Mouse (Mus musculus): ENCODE measurements around the gene Gm29666. TPM values are rescaled to one million over a fixed set of nuclear protein-coding genes. Genes with fewer than 3 reads are reported as not detected.

The Gm29666 gene
- polyA plus RNA-seq (2014; fragmentation: Nextera tagmentation; extraction: Ambion mirVana), result 0.27 and 0.52 TPM in 2 replicates

GRCm38 (mm10) chr15:84919938-84920337 is at the start of gene Gm29666:
TSS of gene Gm29666 (minus strand) at chr15:84920038.
- WGBS (ENCODE audit: insufficient replicate concordance), result 89% methylated on average over 3 of the region's 3 CpGs
- ATAC-seq (replicated peaks; ENCODE audit: insufficient number of reproducible peaks, low FRiP score, low TSS enrichment), result no peak

GRCm38 (mm10) chr15:84968534-84968933 is 48.7 kb upstream of the Gm29666 start:
- WGBS (ENCODE audit: insufficient replicate concordance), result 84% methylated on average over 4 of the region's 4 CpGs

More at GRCm38 (mm10) chr15:84919938-84920337, at the start of gene Gm29666:
- Histone ChIP-seq H3K36me3 (ENCODE audit: control insufficient read depth, insufficient read depth, low read length) (no peaks in the 10 kb centered on the region), H3K4me3 (ENCODE audit: low read depth, low read length) (no peak within 1 kb of the TSS), H3K27ac (ENCODE audit: low read depth, low read length) (no peak within 1 kb of the TSS), H3K4me2 (no peak within 1 kb of the TSS), H3K4me1 (ENCODE audit: control insufficient read depth, insufficient read depth, low read length) (peaks cover 12% of the 10 kb centered on the region; the same call in 1 of the 2 replicates), H3K9me3 (replicated peaks; ENCODE audit: control insufficient read depth, low read length) (no peaks in the 10 kb centered on the region), H3K9ac (ENCODE audit: low read depth, low read length) (no peak within 1 kb of the TSS), H3K27me3 (ENCODE audit: control insufficient read depth, insufficient read depth, low read length) (no peaks in the 10 kb centered on the region)

GRCm38 (mm10) chr15:84965575-84966360 is 45.9 kb upstream of the Gm29666 start:
- no peak overlapping the region for H3K4me3 ChIP-seq (ENCODE audit: low read depth, low read length)
- no peak overlapping the region for H3K4me2 ChIP-seq
- no peaks in the 10 kb centered on the region for H3K9me3 ChIP-seq (replicated peaks; ENCODE audit: control insufficient read depth, low read length)
- no peak overlapping the region for H3K9ac ChIP-seq (ENCODE audit: low read depth, low read length)
- no peaks in the 10 kb centered on the region for H3K4me1 ChIP-seq (ENCODE audit: control insufficient read depth, insufficient read depth, low read length)
- no peaks in the 10 kb centered on the region for H3K36me3 ChIP-seq (ENCODE audit: control insufficient read depth, insufficient read depth, low read length)
- no peak for ATAC-seq (replicated peaks; ENCODE audit: insufficient number of reproducible peaks, low FRiP score, low TSS enrichment)
- no peaks in the 10 kb centered on the region for H3K27me3 ChIP-seq (ENCODE audit: control insufficient read depth, insufficient read depth, low read length)
- 45% methylated on average over 7 of the region's 7 CpGs for WGBS (ENCODE audit: insufficient replicate concordance)
- no peak overlapping the region for H3K27ac ChIP-seq (ENCODE audit: low read depth, low read length)

More at GRCm38 (mm10) chr15:84968534-84968933, 48.7 kb upstream of the Gm29666 start:
- no peak overlapping the region for H3K27ac ChIP-seq (ENCODE audit: low read depth, low read length)
- no peaks in the 10 kb centered on the region for H3K36me3 ChIP-seq (ENCODE audit: control insufficient read depth, insufficient read depth, low read length)
- no peaks in the 10 kb centered on the region for H3K4me1 ChIP-seq (ENCODE audit: control insufficient read depth, insufficient read depth, low read length)
- no peaks in the 10 kb centered on the region for H3K9me3 ChIP-seq (replicated peaks; ENCODE audit: control insufficient read depth, low read length)
- H3K27me3 ChIP-seq (ENCODE audit: control insufficient read depth, insufficient read depth, low read length), result no peaks in the 10 kb centered on the region
- H3K4me3 ChIP-seq (ENCODE audit: low read depth, low read length), result no peak overlapping the region
- no peak for ATAC-seq (replicated peaks; ENCODE audit: insufficient number of reproducible peaks, low FRiP score, low TSS enrichment)
- no peak overlapping the region for H3K4me2 ChIP-seq
- H3K9ac ChIP-seq (ENCODE audit: low read depth, low read length), result no peak overlapping the region

- Histone ChIP-seq H3K36me3 (ENCODE audit: control insufficient read depth, insufficient read depth, low read length) (no peaks in the 10 kb centered on the region), H3K27me3 (ENCODE audit: control insufficient read depth, insufficient read depth, low read length) (no peaks in the 10 kb centered on the region), H3K4me1 (ENCODE audit: control insufficient read depth, insufficient read depth, low read length) (no peaks in the 10 kb centered on the region), H3K9ac (ENCODE audit: low read depth, low read length) (no peak overlapping the region), H3K27ac (ENCODE audit: low read depth, low read length) (no peak overlapping the region), H3K4me3 (ENCODE audit: low read depth, low read length) (no peak overlapping the region), H3K9me3 (replicated peaks; ENCODE audit: control insufficient read depth, low read length) (no peaks in the 10 kb centered on the region), H3K4me2 (no peak overlapping the region)
- ATAC-seq (replicated peaks; ENCODE audit: insufficient number of reproducible peaks, low FRiP score, low TSS enrichment), result no peak
- 77% methylated on average over 5 of the region's 5 CpGs for WGBS (ENCODE audit: insufficient replicate concordance)
These were observed 44.9 kb upstream of the Gm29666 start for GRCm38 (mm10) chr15:84964771-84965170.

- Histone ChIP-seq H3K27me3 (ENCODE audit: control insufficient read depth, insufficient read depth, low read length) (no peaks in the 10 kb centered on the region), H3K9ac (ENCODE audit: low read depth, low read length) (no peak overlapping the region), H3K36me3 (ENCODE audit: control insufficient read depth, insufficient read depth, low read length) (no peaks in the 10 kb centered on the region), H3K4me1 (ENCODE audit: control insufficient read depth, insufficient read depth, low read length) (no peaks in the 10 kb centered on the region), H3K9me3 (replicated peaks; ENCODE audit: control insufficient read depth, low read length) (no peaks in the 10 kb centered on the region), H3K4me2 (no peak overlapping the region), H3K27ac (ENCODE audit: low read depth, low read length) (no peak overlapping the region), H3K4me3 (ENCODE audit: low read depth, low read length) (no peak overlapping the region)
- no peak for ATAC-seq (replicated peaks; ENCODE audit: insufficient number of reproducible peaks, low FRiP score, low TSS enrichment)
- WGBS (ENCODE audit: insufficient replicate concordance), result 90% methylated on average over 2 of the region's 2 CpGs
These were observed 42.7 kb upstream of the Gm29666 start for GRCm38 (mm10) chr15:84962518-84962917.

- Histone ChIP-seq H3K4me2 (no peak overlapping the region), H3K27me3 (ENCODE audit: control insufficient read depth, insufficient read depth, low read length) (no peaks in the 10 kb centered on the region), H3K27ac (ENCODE audit: low read depth, low read length) (no peak overlapping the region), H3K36me3 (ENCODE audit: control insufficient read depth, insufficient read depth, low read length) (0 out of 2 replicates have a peak, but pooled peaks cover 2% of the 10 kb centered on the region), H3K4me3 (ENCODE audit: low read depth, low read length) (no peak overlapping the region), H3K4me1 (ENCODE audit: control insufficient read depth, insufficient read depth, low read length) (no peaks in the 10 kb centered on the region), H3K9me3 (replicated peaks; ENCODE audit: control insufficient read depth, low read length) (no peaks in the 10 kb centered on the region), H3K9ac (ENCODE audit: low read depth, low read length) (no peak overlapping the region)
- ATAC-seq (replicated peaks; ENCODE audit: insufficient number of reproducible peaks, low FRiP score, low TSS enrichment), result no peak
- WGBS (ENCODE audit: insufficient replicate concordance), result 25% methylated on average over 8 of the region's 8 CpGs
These were observed 40.9 kb upstream of the Gm29666 start for GRCm38 (mm10) chr15:84960692-84961091.

GRCm38 (mm10) chr15:84959891-84960290 is 40.1 kb upstream of the Gm29666 start:
- no peak overlapping the region for H3K4me3 ChIP-seq (ENCODE audit: low read depth, low read length)

GRCm38 (mm10) chr15:84958331-84958730 is 38.5 kb upstream of the Gm29666 start:
- WGBS (ENCODE audit: insufficient replicate concordance), result 90% methylated on average over 3 of the region's 3 CpGs
- Histone ChIP-seq H3K36me3 (ENCODE audit: control insufficient read depth, insufficient read depth, low read length) (0 out of 2 replicates have a peak, but pooled peaks cover 2% of the 10 kb centered on the region), H3K4me2 (no peak overlapping the region), H3K27ac (ENCODE audit: low read depth, low read length) (no peak overlapping the region), H3K4me3 (ENCODE audit: low read depth, low read length) (no peak overlapping the region), H3K27me3 (ENCODE audit: control insufficient read depth, insufficient read depth, low read length) (no peaks in the 10 kb centered on the region), H3K4me1 (ENCODE audit: control insufficient read depth, insufficient read depth, low read length) (no peaks in the 10 kb centered on the region), H3K9ac (ENCODE audit: low read depth, low read length) (no peak overlapping the region), H3K9me3 (replicated peaks; ENCODE audit: control insufficient read depth, low read length) (no peaks in the 10 kb centered on the region)
- no peak for ATAC-seq (replicated peaks; ENCODE audit: insufficient number of reproducible peaks, low FRiP score, low TSS enrichment)

More at GRCm38 (mm10) chr15:84959891-84960290, 40.1 kb upstream of the Gm29666 start:
- Histone ChIP-seq H3K9me3 (replicated peaks; ENCODE audit: control insufficient read depth, low read length) (no peaks in the 10 kb centered on the region), H3K27ac (ENCODE audit: low read depth, low read length) (no peak overlapping the region), H3K4me1 (ENCODE audit: control insufficient read depth, insufficient read depth, low read length) (no peaks in the 10 kb centered on the region), H3K4me2 (no peak overlapping the region), H3K9ac (ENCODE audit: low read depth, low read length) (no peak overlapping the region), H3K36me3 (ENCODE audit: control insufficient read depth, insufficient read depth, low read length) (0 out of 2 replicates have a peak, but pooled peaks cover 2% of the 10 kb centered on the region), H3K27me3 (ENCODE audit: control insufficient read depth, insufficient read depth, low read length) (no peaks in the 10 kb centered on the region)
- WGBS (ENCODE audit: insufficient replicate concordance), result 80% methylated on average over 6 of the region's 6 CpGs
- no peak for ATAC-seq (replicated peaks; ENCODE audit: insufficient number of reproducible peaks, low FRiP score, low TSS enrichment)
